Mouse (Mus musculus): ENCODE measurements around the gene Rnh1.

Rnh1 gene

GRCm38 (mm10) chr7:141205504-141205903, 32.8 kb upstream of the Rnh1 start:
- DNase-seq (ENCODE audit: extremely low spot score), result no peak

DNA sequence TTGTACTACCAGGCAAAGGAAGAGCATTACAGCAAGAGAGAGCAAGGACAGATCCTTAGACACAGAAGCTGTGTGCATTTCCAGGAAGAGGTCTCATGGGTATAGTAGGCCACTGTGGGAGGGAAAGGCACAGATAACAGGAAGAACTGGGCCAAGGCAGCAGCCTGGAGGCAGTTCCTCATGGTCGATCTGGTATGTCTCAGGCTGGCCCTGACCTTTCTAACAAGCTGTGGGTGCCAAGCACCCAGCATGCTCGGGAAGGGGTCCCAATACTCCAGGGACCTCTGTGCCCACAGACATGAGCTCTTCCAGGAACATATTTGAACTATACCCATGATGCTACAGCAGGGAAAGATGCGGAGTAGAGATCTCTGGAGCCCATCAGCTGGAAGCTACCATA, 31.9 kb upstream of the Rnh1 start:
- DNase-seq (ENCODE audit: extremely low spot score), result no peak

DNA sequence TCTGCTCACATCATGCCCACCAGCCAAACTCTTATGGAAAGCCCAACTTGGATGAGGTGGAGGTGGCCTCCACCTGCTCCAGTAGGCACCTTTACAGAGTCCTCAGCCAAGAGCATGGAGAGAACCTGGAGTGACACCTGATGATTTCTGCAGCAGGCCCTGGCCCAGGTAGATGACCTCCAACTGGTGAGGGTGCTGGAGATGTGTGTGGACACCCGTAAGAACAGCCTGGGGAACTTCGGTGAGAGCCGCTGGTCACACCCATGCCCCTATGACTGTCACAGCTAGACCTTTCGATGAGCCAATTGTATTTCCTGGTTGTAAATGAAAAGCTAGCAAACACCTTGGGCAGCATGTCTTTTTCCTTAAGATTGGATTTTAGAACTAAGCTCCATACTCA, 25.5 kb upstream of the Rnh1 start:
- DNase-seq (ENCODE audit: extremely low spot score), result no peak

GRCm38 (mm10) chr7:141196619-141197282, 24.1 kb upstream of the Rnh1 start:
- DNase-seq (ENCODE audit: extremely low spot score), result no peak

GRCm38 (mm10) chr7:141195754-141196153, 23.1 kb upstream of the Rnh1 start:
- DNase-seq (ENCODE audit: extremely low spot score), result no peak

GRCm38 (mm10) chr7:141194830-141195229, 22.2 kb upstream of the Rnh1 start:
- DNase-seq (ENCODE audit: extremely low spot score), result peak; percentile 93

GRCm38 (mm10) chr7:141194409-141194808, 21.8 kb upstream of the Rnh1 start:
- no peak for DNase-seq (ENCODE audit: extremely low spot score)

DNA sequence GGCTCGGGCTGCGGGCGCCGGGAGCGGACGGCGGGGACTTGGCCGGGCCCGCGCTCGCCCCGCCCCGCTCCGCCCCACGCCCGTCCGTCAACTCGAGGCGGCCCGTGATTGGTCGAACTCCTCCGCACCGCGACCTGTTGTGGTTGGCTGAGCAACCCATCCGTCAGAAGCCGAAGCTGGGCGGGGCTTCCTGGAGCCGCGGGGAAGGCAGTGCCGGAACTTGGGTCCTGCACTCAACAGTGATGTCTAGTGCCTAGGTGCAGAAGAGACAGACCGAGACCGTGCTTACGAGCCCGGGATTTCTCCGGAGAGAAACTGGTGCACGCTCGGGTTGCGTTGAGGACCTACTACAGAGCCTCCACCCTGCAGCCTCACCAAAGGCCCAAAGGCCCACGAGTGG, 21.3 kb upstream of the Rnh1 start, which contains the start of the genes Hras and Lrrc56:
Gene Hras, minus strand, starts transcription at position 58 of the 400 bp plus-strand sequence.
Gene Lrrc56, plus strand, starts transcription at position 210 of the 400 bp plus-strand sequence.
- DNase-seq (ENCODE audit: extremely low spot score), result peak; percentile 97

DNA sequence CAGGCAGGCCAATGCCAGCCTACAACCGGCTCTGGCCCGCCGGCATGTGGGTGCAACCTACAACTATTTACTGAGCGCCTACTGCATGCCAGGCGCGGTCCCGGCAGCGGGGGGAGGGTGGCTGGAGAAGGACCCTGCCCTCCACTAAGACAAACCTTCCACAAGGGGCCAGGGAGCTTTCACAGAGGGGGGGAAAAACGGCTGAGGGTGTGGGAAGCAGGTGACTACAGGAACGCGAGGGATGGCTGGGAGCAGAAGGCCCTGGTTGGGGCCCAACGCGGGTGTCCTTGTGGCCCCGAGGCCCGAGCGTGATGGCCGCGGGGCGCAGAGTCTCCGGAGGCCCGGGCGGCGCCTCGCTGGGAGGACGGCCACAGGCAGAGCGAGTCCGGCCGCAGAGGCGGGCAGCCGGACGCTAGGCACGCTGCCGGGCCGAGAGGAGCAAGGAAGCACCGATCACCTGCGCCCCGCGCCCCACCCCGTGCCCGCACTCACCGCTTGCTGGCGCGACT, 20.7 kb upstream of the Rnh1 start:
- DNase-seq (ENCODE audit: extremely low spot score), result peak; percentile 69

DNA sequence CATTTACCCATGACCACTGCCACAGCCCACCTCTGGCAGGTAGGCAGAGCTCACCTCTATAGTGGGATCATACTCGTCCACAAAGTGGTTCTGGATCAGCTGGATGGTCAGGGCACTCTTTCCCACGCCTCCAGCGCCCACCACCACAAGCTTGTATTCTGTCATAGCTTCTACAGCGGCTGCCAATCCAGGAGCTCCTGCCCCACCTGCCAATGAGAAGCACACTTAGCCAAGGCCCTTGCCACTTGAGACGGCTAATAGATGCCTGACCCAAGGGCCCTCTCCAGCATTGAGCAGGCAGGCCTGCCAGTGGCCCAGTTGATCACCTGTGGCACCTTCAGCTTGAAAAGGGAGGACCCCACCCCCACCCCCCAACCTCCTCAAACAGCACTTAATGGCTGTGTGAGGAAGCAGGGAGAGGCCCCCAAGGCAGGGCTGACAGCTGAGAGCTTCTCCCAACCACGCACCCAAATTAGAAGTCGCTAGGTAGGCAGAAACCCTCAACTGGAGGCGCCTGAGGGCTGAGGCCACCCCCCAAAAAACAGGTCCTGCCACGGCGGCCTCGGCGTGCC, 20.2 kb upstream of the Rnh1 start:
- no peak for DNase-seq (ENCODE audit: extremely low spot score)

GRCm38 (mm10) chr7:141191796-141192685, 19.4 kb upstream of the Rnh1 start:
- DNase-seq (ENCODE audit: extremely low spot score), result no peak

- no peak for DNase-seq (ENCODE audit: extremely low spot score)
These were observed 18.4 kb upstream of the Rnh1 start for GRCm38 (mm10) chr7:141191036-141191435.

- no peak for DNase-seq (ENCODE audit: extremely low spot score)
These were observed 17.6 kb upstream of the Rnh1 start for GRCm38 (mm10) chr7:141190220-141190619.

GRCm38 (mm10) chr7:141188733-141189132, 16.1 kb upstream of the Rnh1 start:
- no peak for DNase-seq (ENCODE audit: extremely low spot score)

- no peak for DNase-seq (ENCODE audit: extremely low spot score)
These were observed 15.5 kb upstream of the Rnh1 start for GRCm38 (mm10) chr7:141188194-141188593.

GRCm38 (mm10) chr7:141176173-141176572, 3.5 kb upstream of the Rnh1 start:
- peak; percentile 83 for DNase-seq (ENCODE audit: extremely low spot score)

- no peak for DNase-seq (ENCODE audit: extremely low spot score)
These were observed 2.4 kb upstream of the Rnh1 start for GRCm38 (mm10) chr7:141175068-141175467.

- no peak for DNase-seq (ENCODE audit: extremely low spot score)
These were observed 730 bp upstream of the Rnh1 start for GRCm38 (mm10) chr7:141173323-141173850.

DNA sequence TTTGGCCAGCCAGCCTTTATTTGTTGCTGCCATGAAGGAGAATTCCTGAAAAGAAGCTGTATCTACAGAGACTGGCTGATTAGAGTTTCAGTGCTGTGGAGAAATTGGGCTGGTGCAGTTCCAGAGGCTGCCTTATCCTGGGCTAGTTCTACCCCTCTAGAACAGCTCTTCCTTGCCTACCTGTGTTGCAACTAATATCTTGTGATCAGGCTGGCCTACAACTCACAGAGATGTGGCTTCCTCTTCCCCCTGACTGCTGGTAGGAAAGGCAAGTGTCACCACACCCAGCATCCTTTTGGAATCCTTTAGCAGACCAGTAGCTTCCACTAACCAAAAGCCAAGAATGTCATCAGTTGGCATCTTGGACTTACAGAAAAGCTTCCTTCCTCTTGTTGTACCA, 2.8 kb downstream of the Rnh1 start:
- DNase-seq (ENCODE audit: extremely low spot score), result no peak

DNA sequence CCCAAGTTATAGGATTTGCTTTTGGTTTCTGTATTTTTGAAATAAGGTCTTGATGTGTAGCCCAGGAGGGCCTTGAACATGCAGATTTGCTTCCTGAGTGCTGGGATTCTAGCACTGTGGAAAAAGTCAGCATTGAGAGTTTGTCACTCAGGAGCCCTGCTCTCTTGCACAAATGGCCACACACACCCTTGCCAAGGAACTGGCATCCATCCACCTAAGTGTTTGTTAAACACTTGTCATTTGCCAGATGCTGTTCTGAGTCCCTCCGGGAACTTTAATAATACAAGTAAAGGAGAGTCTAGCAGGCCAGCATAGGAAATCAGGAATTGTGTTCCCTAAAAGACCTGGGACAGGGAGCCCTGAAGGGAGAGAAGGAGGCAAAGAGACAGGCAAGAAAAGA, 3.4 kb downstream of the Rnh1 start:
- DNase-seq (ENCODE audit: extremely low spot score), result no peak

- DNase-seq (ENCODE audit: extremely low spot score), result peak; percentile 46
These were observed 4.1 kb downstream of the Rnh1 start for GRCm38 (mm10) chr7:141168518-141168953.

DNA sequence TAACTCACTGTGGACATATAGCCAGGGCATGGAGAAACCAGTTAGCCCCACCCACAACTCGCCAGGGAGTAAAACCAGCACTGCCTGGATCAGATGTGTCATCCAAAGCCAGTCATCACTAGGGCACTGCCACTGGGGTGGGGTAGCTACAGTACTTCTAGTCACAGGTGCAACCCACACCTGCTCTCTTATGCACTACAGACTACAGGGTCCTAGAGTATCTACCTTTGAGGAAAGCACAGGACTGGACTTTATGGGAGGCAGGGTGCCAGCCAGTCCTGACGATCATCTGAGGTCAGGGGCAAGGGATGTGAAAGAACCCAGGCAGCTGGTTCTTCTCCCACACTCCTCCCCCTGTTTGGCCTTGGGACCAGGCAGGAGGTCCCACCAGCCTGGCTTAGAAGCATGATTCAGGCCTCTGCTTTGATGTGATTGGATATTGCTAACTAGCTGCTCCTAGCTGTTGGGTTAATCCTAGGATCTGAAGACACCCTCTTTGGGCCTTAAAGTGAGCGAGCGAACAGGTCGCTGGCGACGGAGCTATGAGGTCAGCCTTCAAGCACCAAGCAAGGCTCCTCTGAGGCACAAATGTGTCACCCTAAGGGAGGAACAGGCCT, 4.6 kb downstream of the Rnh1 start:
- DNase-seq (ENCODE audit: extremely low spot score), result no peak

Data from embryo, embryonic 9.5 days (tissue).